Mouse (Mus musculus): ENCODE measurements at regions not wholly inside any gene's neighbourhood (a gene's known extent, or its start where the extent isn't known, plus 50 kb on each side); places are given as distances from the start of the nearest gene placed in this dataset.
"Not testable (repeated sequence)": the region's sequence is repeated elsewhere in the genome, so short reads cannot be mapped to it uniquely, and the experiment has no call there.

GRCm38 (mm10) chr1:181262496-181262895 lies 50.7 kb upstream of the Wdr26 start:
- H3K27ac ChIP-seq, result no peak overlapping the region
- H3K27me3 ChIP-seq, result no peaks in the 10 kb centered on the region
- H3K36me3 ChIP-seq (ENCODE audit: poor library complexity, severe bottlenecking), result no peaks in the 10 kb centered on the region
- H3K4me2 ChIP-seq, result no peak overlapping the region
- no peaks in the 10 kb centered on the region for H3K9me3 ChIP-seq (replicated peaks)
- H3K4me3 ChIP-seq, result no peak overlapping the region
- H3K4me1 ChIP-seq, result peaks cover 16% of the 10 kb centered on the region
- H3K9ac ChIP-seq, result no peak overlapping the region
- 88% methylated on average over 3 of the region's 3 CpGs for WGBS
- no peak for ATAC-seq

- Histone ChIP-seq H3K27me3 (no peaks in the 10 kb centered on the region), H3K9ac (no peak overlapping the region), H3K9me3 (replicated peaks) (no peaks in the 10 kb centered on the region), H3K4me3 (no peak overlapping the region), H3K4me2 (no peak overlapping the region), H3K36me3 (ENCODE audit: poor library complexity, severe bottlenecking) (no peaks in the 10 kb centered on the region), H3K4me1 (peaks cover 16% of the 10 kb centered on the region), H3K27ac (no peak overlapping the region)
- ATAC-seq, result no peak
- 96% methylated on average over 10 of the region's 10 CpGs for WGBS
Observed at GRCm38 (mm10) chr1:181263216-181263615, 51.4 kb upstream of the Wdr26 start.

DNA sequence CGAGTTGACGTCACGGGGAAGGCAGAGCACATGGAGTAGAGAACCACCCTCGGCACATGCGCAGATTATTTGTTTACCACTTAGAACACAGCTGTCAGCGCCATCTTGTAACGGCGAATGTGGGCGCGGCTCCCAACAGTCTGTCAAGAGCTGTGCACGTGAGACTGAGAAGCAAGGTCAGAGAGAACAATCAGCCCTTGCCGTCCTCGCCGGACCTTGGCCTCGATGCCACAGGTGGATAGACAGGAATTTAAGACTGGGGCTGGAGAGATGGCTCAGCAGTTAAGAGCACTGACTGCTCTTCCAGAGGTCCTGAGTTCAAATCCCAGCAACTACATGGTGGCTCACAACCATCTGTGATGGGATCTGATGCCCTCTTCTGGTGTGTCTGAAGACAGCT lies 58.7 kb upstream of the Wdr26 start:
- not testable (repeated sequence) for H3K9me3 ChIP-seq (replicated peaks); H3K9ac ChIP-seq; H3K27ac ChIP-seq; H3K4me3 ChIP-seq; H3K27me3 ChIP-seq; ATAC-seq; H3K36me3 ChIP-seq (ENCODE audit: poor library complexity, severe bottlenecking); H3K4me2 ChIP-seq; H3K4me1 ChIP-seq
- WGBS, result 94% methylated on average over 12 of the region's 15 CpGs

DNA sequence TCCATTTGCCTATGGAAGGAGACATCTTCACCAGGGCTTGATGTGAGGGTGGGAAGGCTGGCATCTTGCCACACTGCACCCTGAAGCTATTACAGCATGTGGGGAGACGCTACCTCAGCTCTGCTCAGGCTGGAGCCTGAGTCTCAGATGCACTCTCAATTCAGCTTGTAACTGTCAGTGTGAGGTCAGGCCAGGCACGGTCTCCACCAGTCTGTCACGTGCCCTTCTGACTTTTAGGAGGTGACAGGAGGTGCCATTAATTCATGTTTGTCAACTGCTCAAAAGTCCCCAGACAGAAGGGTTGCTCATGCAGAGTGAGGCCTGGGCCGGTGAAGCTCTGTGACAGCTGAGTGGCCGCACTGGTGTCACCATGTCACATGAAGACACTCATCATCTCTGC lies 59.4 kb upstream of the Wdr26 start:
- Histone ChIP-seq H3K4me2 (no peak overlapping the region), H3K4me3 (no peak overlapping the region), H3K9me3 (replicated peaks) (no peaks in the 10 kb centered on the region), H3K27ac (no peak overlapping the region), H3K27me3 (no peaks in the 10 kb centered on the region), H3K9ac (no peak overlapping the region), H3K36me3 (ENCODE audit: poor library complexity, severe bottlenecking) (no peaks in the 10 kb centered on the region), H3K4me1 (peaks cover 3% of the 10 kb centered on the region; the same call in 1 of the 2 replicates)
- no peak for ATAC-seq
- 87% methylated on average over 5 of the region's 5 CpGs for WGBS

DNA sequence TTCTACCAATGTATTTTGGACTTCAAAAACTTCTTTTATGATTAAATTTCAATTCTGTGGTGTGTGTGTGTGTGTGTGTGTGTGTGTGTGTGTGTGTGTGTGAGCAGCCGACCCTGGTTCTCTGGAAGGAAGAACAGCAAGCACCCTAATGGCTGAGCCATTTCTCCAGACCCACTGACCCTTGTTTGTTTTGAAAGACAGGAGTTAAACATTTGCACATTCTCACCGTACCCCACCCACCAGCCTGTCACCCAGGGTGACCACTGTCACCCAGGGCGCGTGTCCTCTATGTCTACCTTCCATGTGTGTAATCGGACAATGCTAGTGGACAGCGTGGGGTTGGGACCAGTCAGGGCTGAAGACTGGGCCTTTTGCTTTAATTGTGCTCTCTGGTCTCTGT lies 60.0 kb upstream of the Wdr26 start:
- Histone ChIP-seq H3K4me1 (peaks cover 3% of the 10 kb centered on the region; the same call in 1 of the 2 replicates), H3K9ac (no peak overlapping the region), H3K4me2 (no peak overlapping the region), H3K9me3 (replicated peaks) (no peaks in the 10 kb centered on the region), H3K27me3 (no peaks in the 10 kb centered on the region), H3K4me3 (no peak overlapping the region), H3K27ac (no peak overlapping the region), H3K36me3 (ENCODE audit: poor library complexity, severe bottlenecking) (no peaks in the 10 kb centered on the region)
- ATAC-seq, result no peak
- WGBS, result 92% methylated on average over 5 of the region's 6 CpGs

DNA sequence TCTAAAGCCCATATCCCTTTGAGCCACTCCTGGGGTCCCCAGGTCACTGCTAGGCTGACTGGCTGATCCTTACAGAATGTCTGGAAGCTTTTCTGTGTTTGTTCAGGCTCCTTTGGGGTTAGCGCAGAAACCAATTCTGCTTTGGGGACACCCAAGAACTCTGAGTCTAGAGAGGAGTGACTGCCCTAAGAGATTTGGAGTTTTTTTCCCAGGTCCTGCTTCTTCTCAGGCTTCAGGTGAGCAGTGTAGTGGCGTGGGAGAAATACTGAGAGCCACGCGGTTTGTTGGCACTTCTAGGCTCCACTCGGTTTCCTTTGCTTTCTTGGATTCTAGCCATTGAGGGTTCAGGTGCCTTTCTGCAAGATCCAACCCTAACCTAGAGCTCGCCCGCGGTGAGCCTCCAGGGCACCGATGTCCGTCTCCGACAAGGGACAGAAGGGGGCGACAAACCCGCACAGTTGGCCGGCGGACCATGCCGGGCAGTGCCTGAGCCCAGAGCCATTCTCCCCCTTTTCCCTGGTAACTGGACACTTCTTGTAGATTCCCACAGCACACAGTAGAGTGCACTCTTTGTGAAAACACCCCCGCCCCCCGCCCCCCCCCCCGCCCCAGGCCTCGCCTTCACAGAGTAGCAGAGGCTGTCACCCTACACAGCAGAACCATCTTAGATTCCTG lies 61.0 kb upstream of the Wdr26 start:
- no peaks in the 10 kb centered on the region for H3K27me3 ChIP-seq
- 3% methylated on average over 20 of the region's 20 CpGs for WGBS
- H3K4me1 ChIP-seq, result peaks cover 3% of the 10 kb centered on the region; the same call in 1 of the 2 replicates
- H3K36me3 ChIP-seq (ENCODE audit: poor library complexity, severe bottlenecking), result no peaks in the 10 kb centered on the region
- no peak overlapping the region for H3K4me3 ChIP-seq
- peak; percentile 95 for ATAC-seq
- H3K4me2 ChIP-seq, result no peak overlapping the region
- no peak overlapping the region for H3K27ac ChIP-seq
- H3K9ac ChIP-seq, result no peak overlapping the region
- no peaks in the 10 kb centered on the region for H3K9me3 ChIP-seq (replicated peaks)

DNA sequence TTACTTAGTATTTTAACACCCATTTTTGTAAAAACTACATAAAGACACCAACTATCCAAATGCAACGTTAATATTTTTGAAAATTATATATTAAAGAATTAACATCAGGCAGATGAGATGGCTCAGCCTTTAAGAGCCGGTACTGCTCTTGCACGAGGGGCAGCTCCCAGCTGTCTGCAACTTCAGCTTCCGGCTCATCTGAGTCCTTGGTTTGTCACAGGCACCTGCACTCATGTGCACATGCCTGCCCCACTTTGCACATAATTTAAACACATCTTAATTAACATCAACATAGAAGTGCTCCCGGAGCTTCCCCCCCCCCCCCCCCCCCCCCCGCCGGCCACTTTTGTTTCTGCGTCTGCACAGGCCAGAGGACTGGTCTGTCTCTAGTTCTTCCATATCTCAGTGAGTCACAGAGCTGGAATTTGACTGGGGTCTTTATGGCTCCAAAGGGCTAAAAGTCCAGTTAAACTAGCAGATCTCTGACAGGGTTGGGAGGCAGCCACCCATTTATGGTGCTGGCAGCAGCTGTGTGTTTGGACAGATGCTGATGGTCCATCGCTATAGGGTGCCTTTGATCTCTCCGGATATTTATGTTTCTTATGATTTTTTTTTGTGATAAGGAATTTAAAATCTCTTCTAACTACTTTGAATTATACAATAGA lies 61.9 kb upstream of the Wdr26 start:
- Histone ChIP-seq H3K9ac (no peak overlapping the region), H3K27ac (no peak overlapping the region), H3K36me3 (ENCODE audit: poor library complexity, severe bottlenecking) (no peaks in the 10 kb centered on the region), H3K4me2 (no peak overlapping the region), H3K27me3 (no peaks in the 10 kb centered on the region), H3K9me3 (replicated peaks) (no peaks in the 10 kb centered on the region), H3K4me1 (peaks cover 3% of the 10 kb centered on the region; the same call in 1 of the 2 replicates), H3K4me3 (no peak overlapping the region)
- 51% methylated on average over 7 of the region's 10 CpGs for WGBS
- ATAC-seq, result peak; percentile 67; the same call in 1 of the 2 replicates

GRCm38 (mm10) chr1:181280826-181281225 lies 69.0 kb upstream of the Wdr26 start:
- H3K27ac ChIP-seq, result no peak overlapping the region
- H3K4me1 ChIP-seq, result no peaks in the 10 kb centered on the region
- WGBS, result 86% methylated on average over 5 of the region's 5 CpGs
- no peaks in the 10 kb centered on the region for H3K36me3 ChIP-seq (ENCODE audit: poor library complexity, severe bottlenecking)
- no peak overlapping the region for H3K4me2 ChIP-seq
- no peak overlapping the region for H3K9ac ChIP-seq
- H3K27me3 ChIP-seq, result no peaks in the 10 kb centered on the region
- no peaks in the 10 kb centered on the region for H3K9me3 ChIP-seq (replicated peaks)
- H3K4me3 ChIP-seq, result no peak overlapping the region
- ATAC-seq, result no peak

- not testable (repeated sequence) for H3K27ac ChIP-seq; H3K27me3 ChIP-seq; H3K36me3 ChIP-seq (ENCODE audit: poor library complexity, severe bottlenecking); ATAC-seq; H3K4me2 ChIP-seq; H3K4me1 ChIP-seq; H3K4me3 ChIP-seq; H3K9me3 ChIP-seq (replicated peaks); H3K9ac ChIP-seq
- 95% methylated on average over 8 of the region's 8 CpGs for WGBS
Observed at GRCm38 (mm10) chr1:181282986-181283385, 69.4 kb upstream of the Cnih3 start.

DNA sequence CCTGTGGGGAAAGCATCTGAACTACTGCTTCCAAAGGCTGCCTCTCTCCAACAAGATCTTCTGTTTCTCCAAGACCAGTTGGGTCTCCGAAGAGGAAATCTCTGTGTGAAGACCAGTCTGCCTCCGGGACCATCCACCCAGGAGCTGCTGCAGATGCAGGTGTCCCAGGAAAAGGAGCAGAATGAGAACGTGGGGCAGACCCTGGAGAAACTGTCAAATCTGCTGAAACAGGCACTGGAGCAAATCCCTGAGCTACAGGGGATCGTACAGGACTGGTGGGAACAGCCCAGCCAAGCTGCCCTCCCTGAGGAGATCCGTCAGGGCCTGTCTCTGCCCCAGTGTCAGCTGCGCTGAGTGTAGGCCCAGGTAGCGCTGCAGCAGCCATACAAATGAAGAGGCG lies 68.9 kb upstream of the Cnih3 start:
- not testable (repeated sequence) for H3K4me3 ChIP-seq; H3K9ac ChIP-seq; H3K27ac ChIP-seq; H3K27me3 ChIP-seq; H3K9me3 ChIP-seq (replicated peaks); H3K4me1 ChIP-seq; ATAC-seq; H3K4me2 ChIP-seq; H3K36me3 ChIP-seq (ENCODE audit: poor library complexity, severe bottlenecking)
- 87% methylated on average over 8 of the region's 8 CpGs for WGBS

DNA sequence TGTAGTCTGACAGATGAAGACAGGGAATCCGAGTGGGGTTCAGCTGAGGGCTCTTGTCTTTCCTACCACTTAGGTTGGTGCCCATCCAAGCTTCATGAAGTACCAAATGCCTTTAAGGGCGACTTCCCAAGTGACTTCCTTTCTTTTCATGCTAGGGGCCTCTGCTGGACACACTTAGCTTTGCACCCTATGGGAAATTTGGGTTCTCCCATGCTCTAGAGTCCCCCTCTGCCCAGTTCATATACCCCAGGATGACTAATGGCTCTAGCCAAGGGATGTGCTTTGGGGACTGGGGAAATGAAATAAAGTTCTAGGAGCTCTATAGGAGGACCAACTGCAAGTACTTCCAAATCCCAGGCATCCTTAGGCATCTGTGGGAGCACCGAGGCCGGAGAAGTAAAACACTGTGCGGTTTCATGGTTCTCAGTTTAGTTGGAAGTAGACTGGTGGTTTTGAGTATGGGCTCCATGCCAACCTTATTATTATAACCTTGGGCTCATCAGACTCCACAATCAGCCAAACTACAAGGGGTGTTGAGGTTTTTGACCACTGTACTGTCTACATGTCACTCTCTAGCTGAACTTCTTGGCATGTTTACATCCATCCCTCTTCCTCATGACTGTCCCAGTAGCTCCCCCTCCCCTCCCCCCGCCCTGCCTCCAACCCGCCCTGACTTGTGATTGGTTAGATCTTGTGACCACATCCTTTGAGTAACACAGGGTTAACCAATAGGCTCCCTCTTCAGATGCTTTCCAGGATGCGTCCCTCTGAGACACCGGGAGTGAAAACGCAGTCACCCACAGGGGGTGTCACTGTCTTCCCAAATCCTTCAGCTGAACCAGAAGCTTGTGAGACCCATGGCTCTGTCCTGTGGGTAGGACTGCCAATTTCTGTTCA lies 67.9 kb upstream of the Cnih3 start:
- no peak for ATAC-seq
- Histone ChIP-seq H3K27me3 (no peaks in the 10 kb centered on the region), H3K4me3 (no peak overlapping the region), H3K4me2 (no peak overlapping the region), H3K27ac (no peak overlapping the region), H3K36me3 (ENCODE audit: poor library complexity, severe bottlenecking) (no peaks in the 10 kb centered on the region), H3K4me1 (no peaks in the 10 kb centered on the region), H3K9me3 (replicated peaks) (no peaks in the 10 kb centered on the region), H3K9ac (no peak overlapping the region)
- 74% methylated on average over 10 of the region's 10 CpGs for WGBS

- no peak for ATAC-seq
- Histone ChIP-seq H3K4me3 (no peak overlapping the region), H3K4me2 (no peak overlapping the region), H3K4me1 (no peaks in the 10 kb centered on the region), H3K27me3 (no peaks in the 10 kb centered on the region), H3K36me3 (ENCODE audit: poor library complexity, severe bottlenecking) (no peaks in the 10 kb centered on the region), H3K9me3 (replicated peaks) (no peaks in the 10 kb centered on the region), H3K27ac (no peak overlapping the region), H3K9ac (no peak overlapping the region)
- 93% methylated on average over 8 of the region's 8 CpGs for WGBS
Observed at GRCm38 (mm10) chr1:181285600-181285999, 66.8 kb upstream of the Cnih3 start.

Measured in forebrain, embryonic 13.5 days (tissue).